In genomic region chr8:95001165-95001564, GRCm38 (mm10) we compare ENCODE assay signal across 9 mouse cellular contexts. TPM values are rescaled to one million over a fixed set of nuclear protein-coding genes. Genes with fewer than 3 reads are reported as not detected.
DNase-seq lines count a peak whose midpoint lies in the region; ATAC-seq and TF ChIP-seq lines count a peak whose summit lies in the region.
"Had no signal": no experiment of that assay in that cellular context is flagged by ENCODE, and none has a peak within 500 bp of the region (broad histone marks: within the 10 kb centered on the region; RNA-seq: fewer than 3 reads in every experiment).

No protein-coding gene starts in this region.

- no peak for DNase-seq in heart, postnatal 4 days
- no peak for DNase-seq in G1E (ENCODE audit: low spot score)
- no peak for DNase-seq in thymus, postnatal 14 days
- DNase-seq in thymus, adult 2 months, result no peak
- no peak for DNase-seq in spleen, postnatal 36 days (ENCODE audit: low spot score in 2 of 2)

- 0 out of 2 replicates have a peak, but pooled peaks cover 2% of the 10 kb centered on the region for H3K36me3 ChIP-seq in heart, embryonic 16.5 days (ENCODE audit: control insufficient read depth, insufficient read depth)
- peaks cover 97% of the 10 kb centered on the region for H3K36me3 ChIP-seq in G1E (replicated peaks)
- H3K36me3 ChIP-seq in forebrain, embryonic 12.5 days (replicated peaks), result peaks cover 44% of the 10 kb centered on the region
- peaks cover 62% of the 10 kb centered on the region for H3K36me3 ChIP-seq in liver, embryonic 15.5 days (replicated peaks)
- H3K36me3 ChIP-seq in thymus, adult 2 months (ENCODE audit: control insufficient read depth, insufficient read depth, low read length), result peaks cover 6% of the 10 kb centered on the region; the same call in 1 of the 2 replicates

- H3K9ac ChIP-seq in heart, embryonic 16.5 days (ENCODE audit: low read length), result no peak overlapping the region
- H3K9ac ChIP-seq in forebrain, embryonic 12.5 days, result 0 out of 2 replicates have a peak overlapping the region, but pooled peaks have one; percentile 50
- 0 out of 2 replicates have a peak overlapping the region, but pooled peaks have one; percentile 4 for H3K9ac ChIP-seq in liver, embryonic 15.5 days

- H3K27ac ChIP-seq in heart, embryonic 16.5 days (ENCODE audit: low read length), result peak overlapping the region; percentile 2
- H3K27ac ChIP-seq in forebrain, embryonic 12.5 days, result peak overlapping the region; percentile 98
- H3K27ac ChIP-seq in liver, embryonic 15.5 days (replicated peaks), result peak overlapping the region; percentile 65
- H3K27ac ChIP-seq in thymus, adult 2 months (ENCODE audit: control insufficient read depth, insufficient read depth, low read length), result no peak overlapping the region

- no peak overlapping the region for H3K4me2 ChIP-seq in heart, embryonic 16.5 days (ENCODE audit: low read depth, low read length)
- H3K4me2 ChIP-seq in forebrain, embryonic 12.5 days, result peak overlapping the region; percentile 92
- no peak overlapping the region for H3K4me2 ChIP-seq in liver, embryonic 15.5 days

- no peaks in the 10 kb centered on the region for H3K9me3 ChIP-seq in heart, embryonic 16.5 days (replicated peaks; ENCODE audit: control insufficient read depth, low read length)
- no peaks in the 10 kb centered on the region for H3K9me3 ChIP-seq in G1E (replicated peaks)
- H3K9me3 ChIP-seq in forebrain, embryonic 12.5 days, result no peaks in the 10 kb centered on the region
- H3K9me3 ChIP-seq in liver, embryonic 15.5 days (replicated peaks), result no peaks in the 10 kb centered on the region

- ATAC-seq in heart, embryonic 16.5 days (replicated peaks; ENCODE audit: extremely low read depth, insufficient read depth, low FRiP score), result no peak
- no peak for ATAC-seq in G1E (ENCODE audit: extremely low read depth, insufficient number of reproducible peaks, low FRiP score, poor library complexity, severe bottlenecking)
- peak; percentile 21; the same call in 1 of the 2 replicates for ATAC-seq in forebrain, embryonic 12.5 days (ENCODE audit: low FRiP score)
- peak; percentile 14; the same call in 1 of the 2 replicates for ATAC-seq in liver, embryonic 15.5 days (ENCODE audit: insufficient read depth)

- no peak overlapping the region for H3K4me3 ChIP-seq in heart, embryonic 16.5 days (ENCODE audit: low read length)
- peak overlapping the region; percentile 31; the same call in 1 of the 2 replicates for H3K4me3 ChIP-seq in G1E (ENCODE audit: low read depth, low read length)
- peak overlapping the region; percentile 61 for H3K4me3 ChIP-seq in forebrain, embryonic 12.5 days (replicated peaks)
- no peak overlapping the region for H3K4me3 ChIP-seq in liver, embryonic 15.5 days (replicated peaks)
- H3K4me3 ChIP-seq in thymus, adult 2 months (ENCODE audit: control insufficient read depth, insufficient read depth, low read length), result no peak overlapping the region

- peaks cover 38% of the 10 kb centered on the region for H3K4me1 ChIP-seq in heart, embryonic 16.5 days (ENCODE audit: control insufficient read depth, insufficient read depth, low read length)
- H3K4me1 ChIP-seq in G1E (ENCODE audit: insufficient read depth, low read depth, low read length), result peaks cover 79% of the 10 kb centered on the region
- H3K4me1 ChIP-seq in forebrain, embryonic 12.5 days, result peaks cover 60% of the 10 kb centered on the region
- peaks cover 58% of the 10 kb centered on the region for H3K4me1 ChIP-seq in liver, embryonic 15.5 days (replicated peaks)
- peaks cover 21% of the 10 kb centered on the region for H3K4me1 ChIP-seq in thymus, adult 2 months (replicated peaks; ENCODE audit: control insufficient read depth, insufficient read depth, low read length)

- WGBS in heart, embryonic 16.5 days, result 70% methylated on average over 5 of the region's 5 CpGs
- WGBS in forebrain, embryonic 12.5 days, result 74% methylated on average over 5 of the region's 5 CpGs
- 39% methylated on average over 5 of the region's 5 CpGs for WGBS in liver, embryonic 15.5 days (ENCODE audit: insufficient replicate concordance)
- WGBS in thymus, adult 2 months, result 77% methylated on average over 5 of the region's 5 CpGs

- TF ChIP-seq POLR2A in thymus, adult 2 months (IDR thresholded peaks at IDR 0.05; ENCODE audit: control insufficient read depth, extremely low read depth, insufficient read depth, low read length, poor library complexity), result no peak

- TF ChIP-seq CTCF in G1E (IDR thresholded peaks at IDR 0.05; ENCODE audit: low read depth, low read length), result no peak
- TF ChIP-seq CTCF in thymus, adult 2 months (IDR thresholded peaks at IDR 0.05; ENCODE audit: borderline replicate concordance, control insufficient read depth, extremely low read depth, insufficient read depth, low read length, poor library complexity), result no peak

- H3K27me3 ChIP-seq in heart, embryonic 16.5 days (ENCODE audit: control insufficient read depth, insufficient read depth, low read length), result no peaks in the 10 kb centered on the region
- H3K27me3 ChIP-seq in G1E (ENCODE audit: insufficient read depth, low read length), result no peaks in the 10 kb centered on the region
- H3K27me3 ChIP-seq in forebrain, embryonic 12.5 days, result no peaks in the 10 kb centered on the region
- no peaks in the 10 kb centered on the region for H3K27me3 ChIP-seq in liver, embryonic 15.5 days
- H3K27me3 ChIP-seq in thymus, adult 2 months (ENCODE audit: control insufficient read depth, insufficient read depth, low read length), result no peaks in the 10 kb centered on the region

RNA-seq across cellular contexts. Expression of gene Adgrg3, which starts 16.3 kb away (rescaled TPM):
- 4.9 and 5.2 TPM in 2 replicates for polyA plus RNA-seq in heart, embryonic 16.5 days (2015; fragmentation: Nextera tagmentation; extraction: Ambion mirVana)
- 1 to 10 TPM; 3.3 to 3.8 TPM for total RNA-seq in heart, postnatal 4 days (2021)
- total RNA-seq in G1E (2014; fragmentation: Nextera tagmentation) (not detected in 2 replicates), G1E (2017) (0.17 and 0.49 TPM in 2 replicates)
- 0.10 and 0.12 TPM in 2 replicates for polyA plus RNA-seq in G1E (2012)
- 1.7 and 2.4 TPM in 2 replicates for polyA plus RNA-seq in forebrain, embryonic 12.5 days (2016; fragmentation: Nextera tagmentation; extraction: Ambion mirVana)
- 8.3 and 9.3 TPM in 2 replicates for polyA plus RNA-seq in liver, embryonic 15.5 days (2015; fragmentation: Nextera tagmentation; extraction: Ambion mirVana)
- polyA plus RNA-seq in thymus, adult 2 months (2012; rRNA removed), result 27.0 and 32.0 TPM in 2 replicates

RNA-seq across cellular contexts. Expression of gene Adgrg1, which starts 26.6 kb away (rescaled TPM):
- 12.0 and 18.0 TPM in 2 replicates for polyA plus RNA-seq in heart, embryonic 16.5 days (2015; fragmentation: Nextera tagmentation; extraction: Ambion mirVana)
- total RNA-seq in heart, postnatal 4 days (2021), result 10 to 100 TPM; 22.7 to 25.6 TPM
- 339 and 345 TPM in 2 replicates for total RNA-seq in G1E (2014; fragmentation: Nextera tagmentation)
- total RNA-seq in G1E (2017), result 54.0 and 57.7 TPM in 2 replicates
- 211 and 229 TPM in 2 replicates for polyA plus RNA-seq in G1E (2012)
- 180 and 222 TPM in 2 replicates for polyA plus RNA-seq in forebrain, embryonic 12.5 days (2016; fragmentation: Nextera tagmentation; extraction: Ambion mirVana)
- polyA plus RNA-seq in liver, embryonic 15.5 days (2015; fragmentation: Nextera tagmentation; extraction: Ambion mirVana), result 45.2 and 46.1 TPM in 2 replicates
- 146 and 166 TPM in 2 replicates for polyA plus RNA-seq in thymus, adult 2 months (2012; rRNA removed)

RNA-seq across cellular contexts. Expression of gene Drc7, which starts 53.7 kb away (rescaled TPM):
- polyA plus RNA-seq in heart, embryonic 16.5 days (2015; fragmentation: Nextera tagmentation; extraction: Ambion mirVana), result 0.46 and 0.56 TPM in 2 replicates
- not detected for total RNA-seq in heart, postnatal 4 days (2021)
- total RNA-seq in G1E (2014; fragmentation: Nextera tagmentation) (not detected in 2 replicates), G1E (2017) (0.05 TPM in 1 of 2 replicates, not detected in the other)
- polyA plus RNA-seq in G1E (2012), result 0.02 TPM in 1 of 2 replicates, not detected in the other
- polyA plus RNA-seq in forebrain, embryonic 12.5 days (2016; fragmentation: Nextera tagmentation; extraction: Ambion mirVana), result 0.26 and 0.38 TPM in 2 replicates
- 0.35 and 0.39 TPM in 2 replicates for polyA plus RNA-seq in liver, embryonic 15.5 days (2015; fragmentation: Nextera tagmentation; extraction: Ambion mirVana)
- polyA plus RNA-seq in thymus, adult 2 months (2012; rRNA removed), result 2.6 and 2.7 TPM in 2 replicates
- total RNA-seq: gastrocnemius, adult 18-20 months had no signal

Comparison
In these comparisons a context has a peak if more than half of its experiments do, and no peak if none do; other contexts are left out.
1. ATAC-seq: peak in forebrain, embryonic 12.5 days (single experiment) and liver, embryonic 15.5 days (single experiment); none in heart, embryonic 16.5 days (single experiment) and G1E (single experiment).
2. H3K4me3 ChIP-seq: peak in G1E (single experiment) and forebrain, embryonic 12.5 days (single experiment); none in heart, embryonic 16.5 days (single experiment), liver, embryonic 15.5 days (single experiment) and thymus, adult 2 months (single experiment).